Comparison of ENCODE assay signal across 17 mouse cellular contexts in the genomic region with DNA sequence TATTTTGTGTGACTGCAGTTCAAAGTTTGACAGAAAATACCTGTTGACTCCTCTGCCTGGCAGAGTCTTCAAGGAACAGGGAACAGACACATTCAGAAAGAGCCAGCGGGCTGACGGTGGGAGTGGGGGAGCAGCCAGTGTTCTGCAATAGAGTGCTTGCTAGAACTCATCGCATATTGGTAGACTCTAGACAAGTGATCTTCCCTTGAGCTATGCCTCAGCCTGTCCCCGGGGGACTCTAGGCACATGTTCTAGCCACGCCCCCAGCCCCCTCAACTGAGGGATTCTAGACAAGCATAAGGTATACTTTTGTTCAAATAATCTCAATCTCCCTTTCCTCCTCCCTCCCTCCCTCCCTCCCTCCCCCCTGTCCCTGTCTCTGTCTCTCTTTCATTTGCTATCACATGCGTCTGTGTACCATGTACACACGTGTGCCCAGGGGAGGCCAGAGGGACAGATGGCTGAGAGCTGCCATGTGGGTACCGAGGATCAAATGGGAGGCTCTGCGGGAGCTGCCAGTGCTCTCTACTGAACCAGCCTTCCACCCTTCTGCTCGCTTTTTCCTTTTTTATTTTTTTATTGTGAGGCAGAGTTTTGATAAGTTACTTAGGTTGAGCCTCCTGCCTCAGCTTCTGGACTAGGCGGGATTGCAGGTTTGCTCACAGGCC. TPM values are rescaled to one million over a fixed set of nuclear protein-coding genes. Genes with fewer than 3 reads are reported as not detected.
DNase-seq lines count a peak whose midpoint lies in the region; ATAC-seq lines count a peak whose summit lies in the region.
"Had no signal": no experiment of that assay in that cellular context is flagged by ENCODE, and none has a peak within 500 bp of the region (broad histone marks: within the 10 kb centered on the region; RNA-seq: fewer than 3 reads in every experiment).

No protein-coding gene starts in this region.

- no peaks in the 10 kb centered on the region for H3K9me3 ChIP-seq in forebrain, embryonic 15.5 days
- H3K9me3 ChIP-seq in forebrain, embryonic 12.5 days: peaks cover 5% of the 10 kb centered on the region; the same call in 1 of the 2 replicates
- no peaks in the 10 kb centered on the region; the same call in 1 of the 2 replicates for H3K9me3 ChIP-seq in hindbrain, embryonic 16.5 days (ENCODE audit: control insufficient read depth, low read length)
- H3K9me3 ChIP-seq: limb, embryonic 10.5 days had no signal

- ATAC-seq in forebrain, embryonic 15.5 days (replicated peaks): peak; percentile 35; the same call in 1 of the 2 replicates
- ATAC-seq in forebrain, embryonic 12.5 days (ENCODE audit: low FRiP score): no peak
- peak; percentile 57; the same call in 1 of the 2 replicates for ATAC-seq in hindbrain, embryonic 16.5 days
- ATAC-seq in megakaryocyte, adult 5-6 weeks (ENCODE audit: poor library complexity, severe bottlenecking): no peak

- H3K4me1 ChIP-seq in forebrain, embryonic 15.5 days: 0 out of 2 replicates have a peak, but pooled peaks cover 3% of the 10 kb centered on the region
- no peaks in the 10 kb centered on the region for H3K4me1 ChIP-seq in forebrain, embryonic 12.5 days
- H3K4me1 ChIP-seq in hindbrain, embryonic 16.5 days (ENCODE audit: control insufficient read depth, insufficient read depth, low read depth, low read length): no peaks in the 10 kb centered on the region
- H3K4me1 ChIP-seq: limb, embryonic 10.5 days; liver, embryonic 13.5 days had no signal

- H3K9ac ChIP-seq in forebrain, embryonic 15.5 days (replicated peaks): no peak overlapping the region
- no peak overlapping the region for H3K9ac ChIP-seq in forebrain, embryonic 12.5 days
- no peak overlapping the region for H3K9ac ChIP-seq in hindbrain, embryonic 16.5 days (ENCODE audit: low read depth, low read length)
- H3K9ac ChIP-seq: liver, embryonic 13.5 days had no signal

- H3K27ac ChIP-seq in forebrain, embryonic 15.5 days (replicated peaks): 0 out of 2 replicates have a peak overlapping the region, but pooled peaks have one; percentile 3
- no peak overlapping the region for H3K27ac ChIP-seq in forebrain, embryonic 12.5 days
- H3K27ac ChIP-seq in hindbrain, embryonic 16.5 days (ENCODE audit: low read depth, low read length): no peak overlapping the region
- H3K27ac ChIP-seq: gastrocnemius, adult 2 months; heart, adult 2 months; limb, embryonic 10.5 days; liver, embryonic 13.5 days had no signal

- WGBS in forebrain, embryonic 15.5 days: 80% methylated on average over 11 of the region's 11 CpGs
- 86% methylated on average over 11 of the region's 11 CpGs for WGBS in forebrain, embryonic 12.5 days
- 62% methylated on average over 11 of the region's 11 CpGs for WGBS in hindbrain, embryonic 16.5 days

- H3K36me3 ChIP-seq in forebrain, embryonic 15.5 days: peaks cover 12% of the 10 kb centered on the region
- 0 out of 2 replicates have a peak, but pooled peaks cover 3% of the 10 kb centered on the region for H3K36me3 ChIP-seq in forebrain, embryonic 12.5 days (replicated peaks)
- H3K36me3 ChIP-seq in hindbrain, embryonic 16.5 days (ENCODE audit: control insufficient read depth, insufficient read depth, low read length): peaks cover 3% of the 10 kb centered on the region; the same call in 1 of the 2 replicates

- DNase-seq in brain, adult 2 months (ENCODE audit: low read depth, low spot score): peak; percentile 88
- DNase-seq in cerebellum, adult 9-10 months: peak; percentile 70
- no peak for DNase-seq in heart, adult 8-10 months (ENCODE audit: low spot score)
- no peak for DNase-seq in adrenal gland, postnatal 4 days (ENCODE audit: low spot score in 2 of 2)
- DNase-seq: B cell, adult 2 months; embryo, embryonic 11 days; gastrocnemius, adult 2 months; heart, adult 2 months; kidney, adult 11 months; liver, embryonic 13.5 days; lung, postnatal 14 days had no signal

- H3K27me3 ChIP-seq in forebrain, embryonic 15.5 days: no peaks in the 10 kb centered on the region
- no peaks in the 10 kb centered on the region for H3K27me3 ChIP-seq in forebrain, embryonic 12.5 days
- H3K27me3 ChIP-seq in hindbrain, embryonic 16.5 days (replicated peaks; ENCODE audit: control insufficient read depth, insufficient read depth, low read length): no peaks in the 10 kb centered on the region
- H3K27me3 ChIP-seq: liver, embryonic 13.5 days had no signal

- no peak overlapping the region for H3K4me3 ChIP-seq in forebrain, embryonic 15.5 days
- no peak overlapping the region for H3K4me3 ChIP-seq in forebrain, embryonic 12.5 days (replicated peaks)
- H3K4me3 ChIP-seq in hindbrain, embryonic 16.5 days (ENCODE audit: low read length): no peak overlapping the region
- H3K4me3 ChIP-seq: erythroblast, embryonic 14.5 days; gastrocnemius, adult 2 months; heart, adult 2 months; limb, embryonic 10.5 days; liver, embryonic 13.5 days had no signal

- H3K4me2 ChIP-seq in forebrain, embryonic 15.5 days (replicated peaks): no peak overlapping the region
- no peak overlapping the region for H3K4me2 ChIP-seq in forebrain, embryonic 12.5 days
- no peak overlapping the region for H3K4me2 ChIP-seq in hindbrain, embryonic 16.5 days (ENCODE audit: low read length)
- H3K4me2 ChIP-seq: liver, embryonic 13.5 days had no signal

RNA-seq across cellular contexts. Expression of a gene that starts 6.6 kb away (rescaled TPM):
- 35.0 and 39.1 TPM in 2 replicates for polyA plus RNA-seq in forebrain, embryonic 15.5 days (2015; fragmentation: Nextera tagmentation; extraction: Ambion mirVana)
- polyA plus RNA-seq in forebrain, embryonic 12.5 days (2016; fragmentation: Nextera tagmentation; extraction: Ambion mirVana): 14.7 TPM in 2 replicates
- polyA plus RNA-seq in hindbrain, embryonic 16.5 days (2015; fragmentation: Nextera tagmentation; extraction: Ambion mirVana): 50.1 and 51.0 TPM in 2 replicates
- total RNA-seq in heart, adult 8-10 months (2022): 1 to 10 TPM in 1 of 4 experiments, under 1 TPM in 3; 0.31 to 1.3 (median 0.67) TPM
- 26.1 and 26.5 TPM in 2 replicates for total RNA-seq in megakaryocyte, adult 5-6 weeks (2015)
- 42.8 and 48.1 TPM in 2 replicates for total RNA-seq in megakaryocyte, adult 5-6 weeks (2017)
- 1 to 10 TPM; 6.5 to 7.3 TPM for total RNA-seq in adrenal gland, postnatal 4 days (2021)

RNA-seq across cellular contexts. Expression of a gene that starts 28.0 kb away (rescaled TPM):
- 18.4 and 19.5 TPM in 2 replicates for polyA plus RNA-seq in forebrain, embryonic 15.5 days (2015; fragmentation: Nextera tagmentation; extraction: Ambion mirVana)
- 20.6 and 21.9 TPM in 2 replicates for polyA plus RNA-seq in forebrain, embryonic 12.5 days (2016; fragmentation: Nextera tagmentation; extraction: Ambion mirVana)
- polyA plus RNA-seq in hindbrain, embryonic 16.5 days (2015; fragmentation: Nextera tagmentation; extraction: Ambion mirVana): 20.4 and 22.7 TPM in 2 replicates
- total RNA-seq in heart, adult 8-10 months (2022): 1 to 10 TPM; 4.0 to 5.4 (median 4.6) TPM
- 14.0 and 19.8 TPM in 2 replicates for total RNA-seq in megakaryocyte, adult 5-6 weeks (2015)
- 11.2 and 15.2 TPM in 2 replicates for total RNA-seq in megakaryocyte, adult 5-6 weeks (2017)
- total RNA-seq in adrenal gland, postnatal 4 days (2021): 10 to 100 TPM; 10.2 to 11.5 TPM

RNA-seq across cellular contexts. Expression of a gene that starts 28.1 kb away (rescaled TPM):
- polyA plus RNA-seq in forebrain, embryonic 15.5 days (2015; fragmentation: Nextera tagmentation; extraction: Ambion mirVana): 36.8 and 36.9 TPM in 2 replicates
- 44.2 and 46.1 TPM in 2 replicates for polyA plus RNA-seq in forebrain, embryonic 12.5 days (2016; fragmentation: Nextera tagmentation; extraction: Ambion mirVana)
- polyA plus RNA-seq in hindbrain, embryonic 16.5 days (2015; fragmentation: Nextera tagmentation; extraction: Ambion mirVana): 25.2 and 26.3 TPM in 2 replicates
- 1 to 10 TPM; 5.4 to 6.9 (median 6.0) TPM for total RNA-seq in heart, adult 8-10 months (2022)
- total RNA-seq in megakaryocyte, adult 5-6 weeks (2015): 12.3 and 16.0 TPM in 2 replicates
- total RNA-seq in megakaryocyte, adult 5-6 weeks (2017): 40.9 and 58.5 TPM in 2 replicates
- total RNA-seq in adrenal gland, postnatal 4 days (2021): 10 to 100 TPM; 17.6 to 21.0 TPM

RNA-seq across cellular contexts. Expression of a gene that starts 34.8 kb away (rescaled TPM):
- 58.5 and 65.9 TPM in 2 replicates for polyA plus RNA-seq in forebrain, embryonic 15.5 days (2015; fragmentation: Nextera tagmentation; extraction: Ambion mirVana)
- polyA plus RNA-seq in forebrain, embryonic 12.5 days (2016; fragmentation: Nextera tagmentation; extraction: Ambion mirVana): 71.0 and 80.1 TPM in 2 replicates
- 63.1 and 67.2 TPM in 2 replicates for polyA plus RNA-seq in hindbrain, embryonic 16.5 days (2015; fragmentation: Nextera tagmentation; extraction: Ambion mirVana)
- 10 to 100 TPM; 14.8 to 21.1 (median 19.0) TPM for total RNA-seq in heart, adult 8-10 months (2022)
- 8.7 and 15.7 TPM in 2 replicates for total RNA-seq in megakaryocyte, adult 5-6 weeks (2015)
- 46.0 and 50.7 TPM in 2 replicates for total RNA-seq in megakaryocyte, adult 5-6 weeks (2017)
- total RNA-seq in adrenal gland, postnatal 4 days (2021): 10 to 100 TPM; 35.4 to 36.7 TPM

RNA-seq across cellular contexts. Expression of a gene that starts 47.5 kb away (rescaled TPM):
- 230 and 234 TPM in 2 replicates for polyA plus RNA-seq in forebrain, embryonic 15.5 days (2015; fragmentation: Nextera tagmentation; extraction: Ambion mirVana)
- 246 and 256 TPM in 2 replicates for polyA plus RNA-seq in forebrain, embryonic 12.5 days (2016; fragmentation: Nextera tagmentation; extraction: Ambion mirVana)
- 198 and 210 TPM in 2 replicates for polyA plus RNA-seq in hindbrain, embryonic 16.5 days (2015; fragmentation: Nextera tagmentation; extraction: Ambion mirVana)
- 10 to 100 TPM; 73.1 to 88.1 (median 78.9) TPM for total RNA-seq in heart, adult 8-10 months (2022)
- 94.7 and 103 TPM in 2 replicates for total RNA-seq in megakaryocyte, adult 5-6 weeks (2015)
- total RNA-seq in megakaryocyte, adult 5-6 weeks (2017): 105 and 117 TPM in 2 replicates
- 10 to 100 TPM; 94.6 to 96.8 TPM for total RNA-seq in adrenal gland, postnatal 4 days (2021)

Comparison
In these comparisons a context has a peak if more than half of its experiments do, and no peak if none do; other contexts are left out.
1. ATAC-seq: peak in forebrain, embryonic 15.5 days (single experiment) and hindbrain, embryonic 16.5 days (single experiment); none in forebrain, embryonic 12.5 days (single experiment) and megakaryocyte, adult 5-6 weeks (single experiment).
2. DNase-seq: peak in brain, adult 2 months (single experiment) and cerebellum, adult 9-10 months (single experiment); none in heart, adult 8-10 months (single experiment) and adrenal gland, postnatal 4 days (0 of 2).